Mouse (Mus musculus): ENCODE measurements at regions not wholly inside any gene's neighbourhood (a gene's known extent, or its start where the extent isn't known, plus 50 kb on each side); places are given as distances from the start of the nearest gene placed in this dataset.

DNA sequence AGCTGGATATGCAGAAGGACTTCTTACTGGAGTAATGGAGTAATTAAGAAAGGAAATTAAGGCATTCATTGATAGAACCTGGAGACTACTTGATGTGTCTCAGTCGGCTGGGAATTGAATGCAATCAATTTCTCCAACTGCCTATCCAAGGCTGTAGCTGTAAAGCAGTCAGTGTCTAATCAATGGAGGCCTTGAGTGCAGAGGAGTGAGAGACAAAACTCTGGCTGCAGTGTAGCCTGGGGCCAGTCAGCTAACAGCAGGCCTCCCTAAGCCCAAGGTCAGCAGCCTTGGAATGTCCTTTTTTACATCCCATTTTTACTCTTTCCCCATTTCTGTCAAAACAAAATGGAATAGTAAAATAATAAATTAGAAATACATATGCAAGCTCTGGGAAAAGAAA is 80.0 kb upstream of the Brinp1 start:
- TF ChIP-seq POLR2A (IDR thresholded peaks at IDR 0.05; ENCODE audit: borderline replicate concordance, extremely low read depth, insufficient read depth, insufficient read length, poor library complexity, severe bottlenecking) (no peak), CTCF (IDR thresholded peaks at IDR 0.05; ENCODE audit: borderline replicate concordance, extremely low read depth, insufficient read depth, insufficient read length) (no peak)
